Mouse (Mus musculus) ovary, postnatal 14 days (tissue): ENCODE data around the gene Nudt19.
"Not testable (repeated sequence)": the region's sequence is repeated elsewhere in the genome, so short reads cannot be mapped to it uniquely, and the experiment has no call there.

ENCODE experiments used
- DNase-seq: peaks from one replicate; pipeline ENCODE4 v3.0.0; 2022; ENCODE audit warnings: low spot score

Nudt19 gene

DNA sequence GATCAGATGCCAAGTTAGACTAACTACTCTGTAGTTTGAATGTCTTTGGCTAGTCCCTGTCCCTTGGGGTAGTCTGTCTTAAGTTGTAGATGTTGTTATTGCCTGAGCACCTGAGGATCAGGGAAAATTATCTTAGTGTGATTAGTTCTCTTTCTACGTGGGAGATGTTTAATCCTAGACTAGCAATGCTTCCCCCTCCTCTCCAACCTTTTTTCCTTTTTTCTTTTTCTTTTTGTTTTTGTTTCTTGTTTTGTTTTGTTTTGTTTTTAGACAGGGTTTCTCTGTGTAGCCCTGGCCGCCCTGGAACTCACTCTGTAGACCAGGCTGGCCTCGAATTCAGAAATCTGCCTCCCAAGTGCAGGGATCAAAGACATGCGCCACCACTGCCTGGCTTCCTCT, at the start of gene Nudt19:
Nudt19 (minus strand) TSS at position 100 of the 399 bp plus-strand sequence.
- DNase-seq, result no peak

DNA sequence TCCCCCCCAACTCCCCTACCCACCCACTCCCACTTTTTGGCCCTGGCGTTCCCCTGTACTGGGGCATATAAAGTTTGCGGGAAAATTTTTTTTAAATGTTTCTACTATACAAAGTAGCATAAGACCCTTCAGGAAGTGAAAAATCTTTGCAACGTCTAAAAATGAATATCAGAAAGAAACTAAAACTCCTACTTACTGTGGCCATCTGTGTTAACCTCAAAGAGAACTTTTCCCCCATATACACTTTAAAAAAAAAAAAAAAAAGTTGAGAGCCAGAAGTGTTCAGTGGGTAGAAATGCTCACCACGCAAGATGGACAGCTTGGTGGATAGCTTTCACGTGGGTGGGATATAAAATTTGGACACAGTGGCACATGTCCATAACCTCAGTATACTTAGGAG, 46.7 kb upstream of the Nudt19 start:
- no peak for DNase-seq

DNA sequence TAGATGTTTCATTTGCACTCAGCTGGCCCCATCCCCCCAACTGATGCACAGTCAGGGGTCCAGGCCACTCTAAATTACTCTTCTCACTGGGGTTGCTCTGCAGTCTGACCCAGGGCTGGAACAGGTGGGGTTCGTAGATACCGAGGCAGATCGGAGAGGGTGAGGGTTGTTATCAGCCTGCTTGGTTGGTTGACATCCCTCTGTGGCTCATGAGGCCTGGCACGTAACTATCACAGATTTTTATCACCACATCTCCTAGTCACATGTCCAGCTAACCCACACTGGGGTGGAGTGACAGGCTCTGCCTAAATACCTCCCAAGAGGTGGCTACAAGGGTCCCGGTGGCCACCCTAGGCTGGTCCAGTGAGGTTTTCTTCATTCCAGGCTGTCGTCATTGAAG, 45.0 kb upstream of the Nudt19 start:
- DNase-seq, result no peak

DNA sequence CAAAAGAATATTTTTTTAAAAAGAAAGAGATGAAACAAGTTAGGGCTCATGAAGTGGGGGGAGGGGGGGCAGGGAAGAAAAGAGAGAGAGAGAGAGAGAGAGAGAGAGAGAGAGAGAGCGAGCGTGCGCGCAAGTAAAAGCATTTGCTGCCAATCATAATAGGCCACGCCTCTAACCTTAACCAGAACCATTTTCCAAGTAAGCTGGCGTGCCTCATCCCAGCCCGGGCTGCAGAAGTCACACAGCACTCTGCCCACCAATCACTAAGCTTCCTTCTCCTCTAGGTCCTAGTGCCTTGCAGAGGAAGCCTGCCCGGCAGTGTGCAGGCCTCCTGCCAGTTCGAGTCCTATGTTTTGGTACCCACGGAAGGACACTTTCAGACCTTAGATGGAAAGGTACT, 43.9 kb upstream of the Nudt19 start:
- DNase-seq, result no peak

- DNase-seq, result no peak
These were observed 43.4 kb upstream of the Nudt19 start for GRCm38 (mm10) chr7:35599492-35599891.

DNA sequence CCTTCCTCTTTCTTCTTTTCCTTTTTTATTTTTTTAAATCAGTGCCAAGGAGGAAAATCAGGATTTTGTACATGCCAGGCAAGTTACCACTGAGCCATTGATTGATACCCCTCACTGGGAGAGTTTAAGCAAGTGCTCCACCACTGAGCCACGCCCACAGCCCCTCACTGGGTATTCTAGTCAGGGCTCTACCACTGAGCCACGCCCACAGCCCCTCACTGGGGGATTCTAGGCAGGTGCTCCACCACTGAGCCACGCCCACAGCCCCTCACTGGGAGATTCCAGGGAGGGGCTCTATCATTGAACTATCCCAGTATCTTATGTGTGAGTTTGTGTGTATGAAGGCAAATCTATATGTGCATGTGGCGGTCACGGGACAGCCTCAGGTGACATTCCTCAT, 38.2 kb upstream of the Nudt19 start:
- no peak for DNase-seq

- no peak for DNase-seq
These were observed 34.7 kb upstream of the Nudt19 start for GRCm38 (mm10) chr7:35590731-35591191.

DNA sequence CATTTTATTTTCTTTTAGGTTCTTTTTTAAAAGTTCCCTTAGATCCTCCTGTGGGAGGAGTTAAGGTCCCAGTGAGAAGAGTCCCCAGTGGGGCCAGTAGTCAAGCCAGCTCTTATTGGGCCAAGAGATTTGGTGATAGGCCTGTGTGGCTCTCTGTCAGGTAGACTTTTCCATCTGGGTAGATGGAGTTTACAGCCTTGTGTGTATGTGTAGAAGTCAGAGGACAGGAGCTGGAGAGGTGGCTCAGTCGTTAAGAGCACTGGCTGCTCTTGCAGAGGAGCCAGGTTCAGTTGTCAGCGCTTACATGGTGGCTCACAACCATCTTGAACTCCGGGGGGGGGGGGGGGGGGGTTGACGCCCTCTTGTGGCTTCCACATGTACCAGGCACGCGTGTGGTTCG, 33.4 kb upstream of the Nudt19 start:
- DNase-seq, result no peak

DNA sequence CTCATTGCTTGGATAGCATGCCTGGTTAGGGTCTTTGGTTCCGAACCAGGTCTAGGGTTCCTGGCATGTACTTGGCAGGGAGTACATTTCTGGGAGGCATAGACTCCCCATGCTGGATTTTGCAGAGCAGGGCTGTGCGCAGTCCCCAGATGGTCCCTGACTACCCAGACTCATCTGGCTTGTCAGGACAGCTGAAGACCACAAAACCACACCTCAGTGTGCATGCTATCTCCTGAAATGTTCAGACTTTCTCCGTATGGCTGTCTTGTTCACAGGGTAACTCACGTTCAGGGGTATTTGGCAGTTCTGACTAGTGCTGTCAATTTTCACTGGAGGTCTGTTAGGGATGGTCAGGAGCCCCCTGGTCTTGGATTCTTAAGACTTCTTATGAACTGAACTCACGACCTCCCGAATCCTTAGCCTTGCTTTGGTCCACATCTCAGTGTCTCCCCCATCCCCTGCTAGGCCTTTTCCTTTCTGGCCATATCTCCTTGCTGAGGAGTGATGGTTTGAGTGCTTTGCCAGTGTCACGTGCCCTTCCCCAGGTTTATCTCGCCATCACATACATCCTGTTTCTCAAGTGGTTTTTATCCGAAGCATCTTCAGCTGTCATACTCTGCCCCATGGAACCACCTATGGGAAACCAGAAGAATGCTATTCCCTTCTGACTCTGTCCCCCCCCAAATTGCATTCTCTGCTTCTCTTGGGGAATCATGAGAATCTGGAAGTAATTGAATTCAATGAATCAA, 32.8 kb upstream of the Nudt19 start:
- no peak for DNase-seq

GRCm38 (mm10) chr7:35587728-35588127, 31.6 kb upstream of the Nudt19 start:
- DNase-seq, result no peak

DNA sequence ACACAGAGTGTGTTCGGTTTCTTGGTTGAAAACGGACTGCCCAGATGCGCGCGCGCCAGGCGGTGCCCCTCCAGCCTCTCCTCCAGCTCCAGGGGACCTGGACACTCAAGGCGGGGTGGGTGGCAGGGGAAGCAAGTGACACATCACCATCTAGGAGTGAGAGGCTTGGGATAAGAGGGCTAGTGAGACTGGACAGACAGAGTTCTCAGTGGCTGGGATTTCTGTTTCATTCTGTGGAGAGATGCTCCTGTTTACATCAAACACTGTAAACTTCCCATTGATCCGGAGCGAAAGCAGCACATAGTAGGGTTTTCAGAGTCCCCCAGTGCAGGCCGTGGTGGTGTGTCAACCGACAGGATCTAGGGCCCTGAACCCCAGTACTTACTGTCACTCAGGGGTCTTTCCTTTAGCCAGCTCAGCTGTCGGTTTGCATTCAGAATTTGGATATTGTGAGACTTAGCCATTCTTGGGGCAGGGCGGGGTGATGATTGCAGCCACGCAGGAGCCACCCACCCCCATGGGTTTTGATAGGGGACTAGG, 30.9 kb upstream of the Nudt19 start:
- no peak for DNase-seq

- DNase-seq, result peak; percentile 92
These were observed 30.2 kb upstream of the Nudt19 start, which contains the start of gene Ankrd27 for GRCm38 (mm10) chr7:35586055-35586905. Gene Ankrd27 (plus strand): TSS chr7:35586244.

DNA sequence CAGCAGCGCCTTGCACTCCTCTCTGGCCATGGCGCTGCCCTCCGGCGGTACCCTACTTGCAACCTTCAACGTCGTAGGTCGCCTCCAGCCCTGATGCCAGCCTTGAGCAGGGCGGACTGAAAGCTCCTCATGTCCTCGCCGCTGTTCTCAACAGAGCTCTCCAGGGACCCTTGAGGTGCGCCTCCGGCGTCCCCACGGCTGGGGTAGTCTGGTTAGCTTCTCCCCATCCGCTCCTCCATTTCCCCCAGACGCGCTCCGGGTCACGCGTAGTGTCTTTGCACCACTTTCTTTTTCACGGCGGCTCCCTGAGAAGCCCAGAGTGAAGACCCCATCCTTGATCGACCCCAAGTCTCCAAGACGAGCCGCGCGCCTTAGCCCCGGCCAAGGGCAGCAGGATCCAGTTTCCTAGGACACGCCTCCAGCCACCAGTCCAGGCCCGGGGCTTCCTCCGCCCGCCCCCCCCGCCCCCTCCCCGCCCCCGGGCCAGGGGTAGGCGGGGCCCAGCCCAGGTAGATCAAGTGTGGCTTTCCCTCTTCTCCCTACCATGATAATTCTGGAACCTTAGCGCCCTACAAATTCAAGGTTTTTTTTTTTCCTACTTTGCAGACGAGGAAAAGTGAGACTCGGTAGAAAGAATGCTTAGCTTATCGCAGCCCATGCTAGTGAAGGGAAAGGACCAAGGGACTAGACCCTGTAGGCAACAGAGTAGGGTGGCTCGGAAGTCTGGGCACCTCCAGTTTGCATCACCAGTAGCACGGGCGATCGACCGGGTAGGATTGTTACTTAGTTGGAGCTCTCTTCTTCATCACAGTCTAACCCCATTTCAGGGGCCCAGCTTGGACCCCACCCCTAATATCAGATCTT, 29.3 kb upstream of the Nudt19 start, which contains the start of gene Rgs9bp:
Rgs9bp (minus strand) TSS at position 392 of the 864 bp plus-strand sequence.
- DNase-seq, result peak; percentile 19

- DNase-seq, result no peak
These were observed 28.7 kb upstream of the Nudt19 start for GRCm38 (mm10) chr7:35584786-35585190.

DNA sequence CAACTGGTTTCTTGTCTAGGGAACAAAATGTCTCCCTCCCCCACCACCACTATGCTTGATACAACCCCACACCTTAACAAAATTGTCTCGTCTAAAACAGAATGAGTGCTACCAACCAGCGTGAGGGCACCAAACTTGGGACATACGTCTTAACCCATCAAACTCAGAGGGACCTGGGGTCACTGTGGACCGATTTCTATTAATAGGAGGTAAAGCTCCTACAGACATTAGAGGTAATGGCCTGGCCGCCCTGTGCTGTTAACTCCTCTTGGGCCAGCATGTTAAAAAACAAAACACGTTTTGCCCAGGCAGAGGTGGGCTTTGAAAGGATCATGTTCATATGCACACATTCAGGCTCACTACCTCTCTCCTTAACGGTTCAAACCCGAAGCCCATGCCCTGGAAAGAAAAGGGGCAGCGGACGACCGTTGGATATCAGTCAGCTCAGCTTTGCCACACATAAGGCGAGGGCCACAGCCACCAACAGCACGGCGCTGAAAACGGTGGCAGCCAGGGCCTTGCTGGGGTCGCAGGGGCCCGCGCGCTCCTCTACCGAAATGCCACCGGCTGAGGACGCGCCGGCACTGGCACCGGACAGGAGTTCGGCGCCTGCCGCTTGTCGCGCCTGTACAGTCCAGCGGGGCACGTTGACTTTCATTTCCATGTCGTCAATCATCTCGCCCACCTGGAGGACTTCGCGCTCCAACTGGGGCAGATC, 28.1 kb upstream of the Nudt19 start:
- no peak for DNase-seq

GRCm38 (mm10) chr7:35583476-35584025, 27.4 kb upstream of the Nudt19 start:
- DNase-seq, result no peak

- DNase-seq, result no peak
These were observed 26.6 kb upstream of the Nudt19 start for GRCm38 (mm10) chr7:35582719-35583118.

DNA sequence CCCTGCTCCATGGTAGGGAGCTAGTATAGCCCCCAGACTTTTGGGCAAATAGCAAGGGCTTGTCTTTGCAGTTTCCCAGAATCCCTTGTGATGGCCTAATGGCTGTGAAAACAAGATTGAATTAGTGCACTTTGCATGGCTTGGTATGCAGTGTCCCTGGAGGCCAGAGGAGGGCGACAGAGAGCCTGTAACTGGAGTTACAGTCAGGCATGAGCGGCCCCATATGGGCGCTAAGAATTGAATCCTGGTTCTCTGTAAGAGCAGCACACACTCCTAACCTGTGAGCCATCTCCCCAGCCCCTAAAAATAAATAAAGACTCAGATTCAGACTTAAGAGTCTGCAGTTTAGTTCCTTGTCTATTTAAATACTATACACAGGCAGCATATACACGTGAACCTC, 23.7 kb upstream of the Nudt19 start:
- no peak for DNase-seq

DNA sequence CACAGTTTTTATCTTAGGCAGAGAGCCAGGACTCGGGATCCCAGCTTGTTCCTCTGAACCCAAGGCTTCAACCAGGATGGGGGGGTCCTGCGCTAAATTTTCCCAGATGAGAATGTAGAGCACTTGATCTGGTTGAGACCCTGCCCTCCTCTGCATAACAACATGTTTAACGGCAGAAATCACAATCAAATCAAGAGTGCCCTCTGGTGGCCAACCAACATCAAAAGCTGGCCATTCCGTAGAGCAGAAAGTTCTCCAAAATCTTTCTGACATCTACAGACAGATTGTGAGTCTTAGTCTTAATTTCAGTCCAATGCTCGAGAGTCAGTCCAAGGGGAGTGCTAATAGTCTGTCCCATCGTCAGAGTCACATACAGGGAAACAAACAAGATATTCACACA, 14.8 kb upstream of the Nudt19 start:
- DNase-seq, result not testable (repeated sequence)

DNA sequence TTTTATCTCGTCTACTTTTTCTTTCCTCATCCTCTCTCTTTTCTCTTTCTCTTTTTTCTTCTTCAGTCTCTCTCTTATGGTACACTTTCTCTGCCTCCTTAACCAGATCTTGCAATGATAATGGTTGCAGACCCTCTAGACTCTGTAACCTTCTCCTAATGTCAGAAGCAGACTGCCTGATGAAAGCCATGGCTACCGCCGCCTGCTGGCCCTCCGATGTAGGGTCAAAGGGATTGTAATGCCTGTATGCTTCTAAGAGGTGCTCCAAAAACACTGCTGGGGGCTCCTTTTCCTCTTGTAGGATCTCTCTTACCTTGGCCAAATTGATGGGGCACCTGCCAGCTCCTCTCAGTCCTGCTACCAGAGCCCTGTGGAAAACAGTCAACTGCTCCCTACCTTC, 13.6 kb upstream of the Nudt19 start:
- DNase-seq, result not testable (repeated sequence)

- DNase-seq, result not testable (repeated sequence)
These were observed 9.9 kb upstream of the Nudt19 start for GRCm38 (mm10) chr7:35565965-35566364.
